Mouse (Mus musculus) stomach, embryonic 14.5 days (tissue): ENCODE results near the gene Plb1. TPM values are rescaled to one million over a fixed set of nuclear protein-coding genes. Genes with fewer than 3 reads are reported as not detected.

ENCODE experiments used
- ATAC-seq: fragments of 200-750 bp; cut with Nextera tagmentation; 2 replicates; pipeline ENCODE4 v1.8.0; 2017; ENCODE audit warnings: low read depth, moderate TSS enrichment; ENCODE audit not compliant: insufficient number of reproducible peaks, insufficient read depth, low FRiP score
- H3K27ac ChIP-seq: fragments of 300-500 bp; sonication (generic); 2 replicates; pipeline ENCODE4 v1.5.1; 2014; ENCODE audit warnings: mild to moderate bottlenecking, low read length, moderate library complexity, mixed read lengths
- H3K27me3 ChIP-seq: fragments of 300-500 bp; sonication (generic); 2 replicates; pipeline ENCODE4 v1.6.1; 2014; ENCODE audit warnings: low read length, control low read depth, mixed read lengths; ENCODE audit not compliant: control insufficient read depth, insufficient read depth
- H3K36me3 ChIP-seq: fragments of 300-500 bp; sonication (generic); 2 replicates; pipeline ENCODE4 v1.6.1; 2014; ENCODE audit warnings: mild to moderate bottlenecking, control low read depth, low read length, moderate library complexity, mixed read lengths; ENCODE audit not compliant: control insufficient read depth, insufficient read depth
- H3K4me1 ChIP-seq: fragments of 300-500 bp; sonication (generic); 2 replicates; pipeline ENCODE4 v1.6.1; 2014; ENCODE audit warnings: low read length, control low read depth, mixed read lengths; ENCODE audit not compliant: control insufficient read depth, insufficient read depth
- H3K4me2 ChIP-seq: fragments of 300-500 bp; sonication (generic); replicated peaks from 2 replicates; pipeline ENCODE4 v1.6.1; 2014; ENCODE audit warnings: low read depth, low read length, control low read depth
- H3K4me3 ChIP-seq: fragments of 300-500 bp; sonication (generic); 2 replicates; pipeline ENCODE4 v1.5.1; 2014; ENCODE audit warnings: low read depth, low read length, control low read depth
- H3K9ac ChIP-seq: fragments of 300-500 bp; sonication (generic); replicated peaks from 2 replicates; pipeline ENCODE4 v1.6.1; 2014; ENCODE audit warnings: low read depth, mild to moderate bottlenecking, control low read depth, low read length, moderate library complexity, mixed read lengths
- H3K9me3 ChIP-seq: fragments of 300-500 bp; sonication (generic); 2 replicates; pipeline ENCODE4 v1.6.1; 2016; ENCODE audit warnings: low read depth, low read length, control low read depth; ENCODE audit not compliant: control insufficient read depth
- WGBS: fragments of 180-500 bp; shearing (Covaris S2); extraction: QIAGEN DNeasy Blood & Tissue Kit; methylation state at CpG from one replicate; pipeline ENCODE4 v1.1.7; 2014; 5-methylcytosine and 5-hydroxymethylcytosine counted together
- polyA plus RNA-seq: library from polyadenylated mRNA; unstranded; fragments of >200 nt; fragmentation: Nextera tagmentation; extraction: Ambion mirVana; gene quantifications from 2 replicates; pipeline ENCODE4 v1.2.1, GENCODE M21; 2014

Plb1 gene
- polyA plus RNA-seq, 1 experiment from 2014 or later = 1.0 TPM

DNA sequence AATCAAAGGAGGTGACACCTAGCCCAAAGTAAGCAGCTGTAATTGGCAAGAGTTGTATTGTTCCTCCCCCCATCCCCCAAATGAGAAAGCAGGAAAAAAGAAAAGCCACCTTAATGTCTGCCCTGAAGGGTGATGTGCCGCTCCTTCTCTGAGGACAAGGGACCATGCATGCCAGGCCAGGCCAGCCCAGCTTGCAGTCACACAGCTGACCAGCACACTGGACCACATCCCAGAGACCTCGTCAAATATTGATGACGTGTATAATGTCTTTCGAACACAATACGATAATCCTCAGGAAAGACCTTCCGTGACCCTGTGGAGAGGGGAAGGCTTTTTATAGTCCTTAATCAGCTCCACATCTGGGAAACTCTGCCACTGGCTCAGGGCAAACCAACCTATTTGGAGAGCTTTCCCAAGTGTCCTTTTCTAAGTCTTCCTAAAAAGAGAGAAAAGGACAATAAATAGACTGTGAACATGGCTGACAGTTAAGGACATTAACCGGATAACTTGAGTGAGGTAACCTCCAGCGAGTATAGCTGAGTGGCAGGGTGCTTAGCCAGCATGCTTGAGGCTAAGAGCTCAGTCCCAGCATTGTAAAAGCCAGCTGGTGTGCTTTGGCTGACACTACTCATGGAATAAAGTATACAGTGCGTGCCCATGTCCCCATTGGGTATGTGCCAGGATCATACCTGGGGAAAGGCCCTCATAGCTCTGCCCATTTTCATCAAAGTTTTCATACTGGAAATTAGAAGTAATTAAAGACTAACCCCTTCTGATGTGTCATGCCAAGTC is 162.8 kb downstream of the Plb1 start:
- Histone ChIP-seq H3K4me2 (no peak overlapping the region), H3K36me3 (no peaks in the 10 kb centered on the region), H3K27ac (no peak overlapping the region), H3K4me1 (peaks cover 9% of the 10 kb centered on the region; the same call in 1 of the 2 replicates), H3K9me3 (no peaks in the 10 kb centered on the region), H3K4me3 (no peak overlapping the region), H3K27me3 (no peaks in the 10 kb centered on the region), H3K9ac (no peak overlapping the region)
- ATAC-seq = no peak
- WGBS = 56% methylated on average over 9 of the region's 9 CpGs

- H3K9me3 ChIP-seq = no peaks in the 10 kb centered on the region
- 59% methylated on average over 3 of the region's 3 CpGs for whole genome bisulfite sequencing
- H3K36me3 ChIP-seq = no peaks in the 10 kb centered on the region
- peak overlapping the region; percentile 40; the same call in 1 of the 2 replicates for H3K27ac ChIP-seq
- peaks cover 9% of the 10 kb centered on the region; the same call in 1 of the 2 replicates for H3K4me1 ChIP-seq
- no peak overlapping the region for H3K4me3 ChIP-seq
- ATAC-seq = no peak
- H3K9ac ChIP-seq = no peak overlapping the region
- H3K4me2 ChIP-seq = no peak overlapping the region
- no peaks in the 10 kb centered on the region for H3K27me3 ChIP-seq
These were observed 165.2 kb downstream of the Plb1 start for GRCm38 (mm10) chr5:32397719-32398118.

DNA sequence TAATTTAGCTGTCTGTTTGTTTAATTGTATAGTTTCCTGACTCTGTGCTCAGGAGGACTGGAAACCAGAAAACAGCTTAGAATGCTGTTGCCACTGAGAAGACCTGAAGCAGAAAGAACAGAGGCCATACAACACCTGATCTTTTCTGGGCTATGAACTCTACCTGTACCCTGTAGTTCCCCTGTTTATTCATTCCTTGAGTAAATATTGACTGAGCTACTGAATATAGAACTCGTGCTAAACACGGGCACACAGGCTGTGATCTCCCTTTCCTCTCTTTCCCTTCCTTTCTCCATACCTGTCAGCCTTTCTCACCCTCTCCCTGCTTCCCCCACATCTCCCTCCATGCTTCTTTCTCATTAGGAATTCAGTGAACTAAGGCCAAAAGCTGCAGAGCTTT is 168.4 kb downstream of the Plb1 start:
- Histone ChIP-seq H3K4me3 (no peak overlapping the region), H3K36me3 (no peaks in the 10 kb centered on the region), H3K9me3 (no peaks in the 10 kb centered on the region), H3K4me1 (peaks cover 13% of the 10 kb centered on the region), H3K27ac (peak overlapping the region; percentile 35; the same call in 1 of the 2 replicates), H3K9ac (no peak overlapping the region), H3K4me2 (no peak overlapping the region), H3K27me3 (no peaks in the 10 kb centered on the region)
- 55% methylated on average over 2 of the region's 2 CpGs for WGBS
- peak; percentile 46; the same call in 1 of the 2 replicates for ATAC-seq

- H3K36me3 ChIP-seq = no peaks in the 10 kb centered on the region
- H3K9ac ChIP-seq = no peak overlapping the region
- H3K27me3 ChIP-seq = no peaks in the 10 kb centered on the region
- no peak overlapping the region for H3K4me3 ChIP-seq
- H3K9me3 ChIP-seq = no peaks in the 10 kb centered on the region
- 45% methylated on average over 9 of the region's 9 CpGs for WGBS
- peak overlapping the region; percentile 22; the same call in 1 of the 2 replicates for H3K27ac ChIP-seq
- no peak overlapping the region for H3K4me2 ChIP-seq
- ATAC-seq = peak; percentile 66
- H3K4me1 ChIP-seq = peaks cover 5% of the 10 kb centered on the region
These were observed 170.8 kb downstream of the Plb1 start for GRCm38 (mm10) chr5:32403082-32403953.

DNA sequence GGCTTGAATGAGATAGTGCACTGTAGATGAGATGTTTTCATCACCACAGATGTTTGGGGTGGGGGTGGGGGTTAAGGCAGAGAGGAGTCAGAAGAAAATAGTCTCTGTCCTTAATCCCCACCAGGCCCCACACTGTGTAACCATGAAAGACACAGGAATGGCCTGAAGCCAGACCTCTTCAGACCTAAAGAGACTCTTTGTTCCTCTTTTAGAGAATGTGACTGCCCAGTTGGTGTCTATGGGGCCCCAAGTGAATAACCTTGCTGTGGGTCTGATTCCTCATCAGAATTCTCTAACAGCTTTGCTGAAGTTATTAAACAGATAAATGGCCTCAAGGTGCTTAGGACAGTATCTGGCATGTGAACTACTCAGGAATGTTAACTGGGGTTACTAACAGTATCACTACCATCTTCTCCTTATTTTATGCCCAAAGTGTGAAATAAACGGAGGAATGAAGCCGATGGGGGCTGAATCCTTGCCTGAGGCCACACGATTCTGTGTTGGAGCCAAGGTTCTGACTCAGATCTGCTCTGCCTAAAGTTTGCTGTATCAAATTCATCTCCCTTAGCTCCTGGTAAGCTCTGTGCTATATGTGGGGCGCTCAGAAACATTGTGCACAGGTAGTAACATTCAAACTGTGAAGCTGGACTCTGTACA is 172.8 kb downstream of the Plb1 start:
- no peak overlapping the region for H3K4me2 ChIP-seq
- no peak for ATAC-seq
- H3K36me3 ChIP-seq = no peaks in the 10 kb centered on the region
- no peak overlapping the region for H3K27ac ChIP-seq
- H3K9ac ChIP-seq = no peak overlapping the region
- H3K4me1 ChIP-seq = peaks cover 4% of the 10 kb centered on the region; the same call in 1 of the 2 replicates
- no peaks in the 10 kb centered on the region for H3K27me3 ChIP-seq
- WGBS = 61% methylated on average over 4 of the region's 4 CpGs
- no peak overlapping the region for H3K4me3 ChIP-seq
- no peaks in the 10 kb centered on the region for H3K9me3 ChIP-seq

GRCm38 (mm10) chr5:32408771-32409170 is 176.3 kb downstream of the Plb1 start:
- Histone ChIP-seq H3K9me3 (no peaks in the 10 kb centered on the region), H3K27ac (no peak overlapping the region), H3K36me3 (no peaks in the 10 kb centered on the region), H3K27me3 (no peaks in the 10 kb centered on the region), H3K4me2 (no peak overlapping the region), H3K9ac (no peak overlapping the region), H3K4me3 (no peak overlapping the region), H3K4me1 (peaks cover 4% of the 10 kb centered on the region; the same call in 1 of the 2 replicates)
- ATAC-seq = no peak
- 65% methylated on average over 1 of the region's 1 CpGs for WGBS

- Histone ChIP-seq H3K4me1 (peaks cover 4% of the 10 kb centered on the region; the same call in 1 of the 2 replicates), H3K4me2 (no peak overlapping the region), H3K27ac (no peak overlapping the region)
These were observed 177.2 kb downstream of the Plb1 start for GRCm38 (mm10) chr5:32409747-32410146.

More at GRCm38 (mm10) chr5:32409747-32410146, 177.2 kb downstream of the Plb1 start:
- Histone ChIP-seq H3K4me3 (no peak overlapping the region), H3K36me3 (no peaks in the 10 kb centered on the region), H3K9me3 (no peaks in the 10 kb centered on the region), H3K27me3 (no peaks in the 10 kb centered on the region), H3K9ac (no peak overlapping the region)
- WGBS = 86% methylated on average over 2 of the region's 2 CpGs
- no peak for ATAC-seq
